Mouse (Mus musculus) embryonic facial prominence, embryonic 15.5 days (tissue): ENCODE results near the gene Hexa. TPM values are rescaled to one million over a fixed set of nuclear protein-coding genes. Genes with fewer than 3 reads are reported as not detected.

Experiments used
- ATAC-seq: fragments of 200-750 bp; cut with Nextera tagmentation; 2 replicates; pipeline ENCODE4 v1.8.0; 2017; ENCODE audit warnings: low read depth, moderate TSS enrichment; ENCODE audit not compliant: insufficient number of reproducible peaks, low FRiP score, low TSS enrichment
- H3K27ac ChIP-seq: fragments of 300-500 bp; sonication (generic); replicated peaks from 2 replicates; pipeline ENCODE4 v1.5.1; 2015; ENCODE audit warnings: mild to moderate bottlenecking, inconsistent platforms
- H3K27me3 ChIP-seq: fragments of 300-500 bp; sonication (generic); 2 replicates; pipeline ENCODE4 v1.6.1; 2015; ENCODE audit warnings: inconsistent platforms
- H3K36me3 ChIP-seq: fragments of 300-500 bp; sonication (generic); 2 replicates; pipeline ENCODE4 v1.6.1; 2015; ENCODE audit warnings: mild to moderate bottlenecking, inconsistent platforms
- H3K4me1 ChIP-seq: fragments of 300-500 bp; sonication (generic); 2 replicates; pipeline ENCODE4 v1.6.1; 2015; ENCODE audit warnings: inconsistent platforms
- H3K4me2 ChIP-seq: fragments of 300-500 bp; sonication (generic); replicated peaks from 2 replicates; pipeline ENCODE4 v1.6.1; 2015; ENCODE audit warnings: mild to moderate bottlenecking, inconsistent platforms
- H3K4me3 ChIP-seq: fragments of 300-500 bp; sonication (generic); replicated peaks from 2 replicates; pipeline ENCODE4 v1.5.1; 2015; ENCODE audit warnings: mild to moderate bottlenecking, inconsistent platforms
- H3K9ac ChIP-seq: fragments of 300-500 bp; sonication (generic); 2 replicates; pipeline ENCODE4 v1.6.1; 2015; ENCODE audit warnings: inconsistent platforms
- H3K9me3 ChIP-seq: fragments of 300-500 bp; sonication (generic); replicated peaks from 2 replicates; pipeline ENCODE4 v1.6.1; 2016; ENCODE audit warnings: inconsistent platforms
- WGBS: fragments of 180-500 bp; shearing (Covaris S2); methylation state at CpG from one replicate; pipeline ENCODE4 v1.1.7; 2015; 5-methylcytosine and 5-hydroxymethylcytosine counted together
- polyA plus RNA-seq: library from polyadenylated mRNA; unstranded; fragments of >200 nt; fragmentation: Nextera tagmentation; extraction: Ambion mirVana; gene quantifications from 2 replicates; pipeline ENCODE4 v1.2.1, GENCODE M21; 2015

Hexa gene
- polyA plus RNA-seq, 1 experiment from 2014 or later: 91.5 TPM

- H3K27ac ChIP-seq: no peak overlapping the region
- no peak overlapping the region for H3K4me2 ChIP-seq
- ATAC-seq: no peak
- H3K9ac ChIP-seq: no peak overlapping the region
- no peaks in the 10 kb centered on the region for H3K9me3 ChIP-seq
- H3K4me3 ChIP-seq: no peak overlapping the region
- 0 out of 2 replicates have a peak, but pooled peaks cover 2% of the 10 kb centered on the region for H3K27me3 ChIP-seq
- WGBS: 72% methylated on average over 2 of the region's 2 CpGs
- H3K4me1 ChIP-seq: no peaks in the 10 kb centered on the region
- no peaks in the 10 kb centered on the region for H3K36me3 ChIP-seq
These were observed 5.9 kb upstream of the Hexa start for GRCm38 (mm10) chr9:59533422-59533821.

- no peak overlapping the region for H3K27ac ChIP-seq
- ATAC-seq: no peak
These were observed 5.5 kb upstream of the Hexa start for GRCm38 (mm10) chr9:59533889-59534288.

GRCm38 (mm10) chr9:59537651-59538050, 1.7 kb upstream of the Hexa start:
- no peak for ATAC-seq
- H3K27me3 ChIP-seq: 0 out of 2 replicates have a peak, but pooled peaks cover 2% of the 10 kb centered on the region
- 76% methylated on average over 3 of the region's 3 CpGs for WGBS
- H3K9ac ChIP-seq: no peak overlapping the region
- peaks cover 10% of the 10 kb centered on the region; the same call in 1 of the 2 replicates for H3K4me1 ChIP-seq
- H3K27ac ChIP-seq: no peak overlapping the region
- no peak overlapping the region for H3K4me2 ChIP-seq
- H3K36me3 ChIP-seq: no peaks in the 10 kb centered on the region
- no peaks in the 10 kb centered on the region for H3K9me3 ChIP-seq
- H3K4me3 ChIP-seq: no peak overlapping the region

More at GRCm38 (mm10) chr9:59533889-59534288, 5.5 kb upstream of the Hexa start:
- Histone ChIP-seq H3K4me3 (no peak overlapping the region), H3K27me3 (0 out of 2 replicates have a peak, but pooled peaks cover 2% of the 10 kb centered on the region), H3K36me3 (no peaks in the 10 kb centered on the region), H3K4me1 (no peaks in the 10 kb centered on the region; the same call in 1 of the 2 replicates), H3K9ac (no peak overlapping the region), H3K4me2 (no peak overlapping the region), H3K9me3 (no peaks in the 10 kb centered on the region)
- 69% methylated on average over 4 of the region's 4 CpGs for WGBS

GRCm38 (mm10) chr9:59541617-59542016, 2.3 kb downstream of the Hexa start:
- 91% methylated on average over 6 of the region's 6 CpGs for WGBS
- H3K4me1 ChIP-seq: peaks cover 10% of the 10 kb centered on the region; the same call in 1 of the 2 replicates
- 0 out of 2 replicates have a peak, but pooled peaks cover 2% of the 10 kb centered on the region for H3K27me3 ChIP-seq
- no peaks in the 10 kb centered on the region for H3K9me3 ChIP-seq
- H3K4me2 ChIP-seq: no peak overlapping the region
- no peak overlapping the region for H3K9ac ChIP-seq
- H3K36me3 ChIP-seq: no peaks in the 10 kb centered on the region
- no peak overlapping the region for H3K27ac ChIP-seq
- ATAC-seq: no peak
- no peak overlapping the region for H3K4me3 ChIP-seq

- Histone ChIP-seq H3K4me3 (no peak overlapping the region), H3K9ac (no peak overlapping the region), H3K27ac (no peak overlapping the region), H3K4me1 (peaks cover 10% of the 10 kb centered on the region; the same call in 1 of the 2 replicates), H3K27me3 (0 out of 2 replicates have a peak, but pooled peaks cover 2% of the 10 kb centered on the region), H3K9me3 (no peaks in the 10 kb centered on the region), H3K36me3 (no peaks in the 10 kb centered on the region), H3K4me2 (no peak overlapping the region)
- no peak for ATAC-seq
These were observed 3.5 kb downstream of the Hexa start for GRCm38 (mm10) chr9:59542766-59543324.

- Histone ChIP-seq H3K4me1 (peaks cover 6% of the 10 kb centered on the region; the same call in 1 of the 2 replicates), H3K36me3 (0 out of 2 replicates have a peak, but pooled peaks cover 2% of the 10 kb centered on the region), H3K27me3 (no peaks in the 10 kb centered on the region), H3K9ac (no peak overlapping the region), H3K9me3 (no peaks in the 10 kb centered on the region), H3K4me2 (no peak overlapping the region), H3K27ac (no peak overlapping the region), H3K4me3 (no peak overlapping the region)
- no peak for ATAC-seq
- 76% methylated on average over 5 of the region's 5 CpGs for WGBS
These were observed 5.4 kb downstream of the Hexa start for GRCm38 (mm10) chr9:59544739-59545138.

- WGBS: 87% methylated on average over 1 of the region's 1 CpGs
These were observed 8.5 kb downstream of the Hexa start for GRCm38 (mm10) chr9:59547869-59548268.

GRCm38 (mm10) chr9:59548961-59549487, 9.7 kb downstream of the Hexa start:
- Histone ChIP-seq H3K4me1 (no peaks in the 10 kb centered on the region), H3K27me3 (no peaks in the 10 kb centered on the region), H3K4me2 (no peak overlapping the region), H3K9ac (no peak overlapping the region), H3K36me3 (0 out of 2 replicates have a peak, but pooled peaks cover 2% of the 10 kb centered on the region), H3K27ac (no peak overlapping the region), H3K4me3 (no peak overlapping the region), H3K9me3 (no peaks in the 10 kb centered on the region)
- no peak for ATAC-seq
- WGBS: 44% methylated on average over 2 of the region's 2 CpGs

More at GRCm38 (mm10) chr9:59547869-59548268, 8.5 kb downstream of the Hexa start:
- no peak for ATAC-seq
- 0 out of 2 replicates have a peak, but pooled peaks cover 2% of the 10 kb centered on the region for H3K36me3 ChIP-seq
- H3K27me3 ChIP-seq: no peaks in the 10 kb centered on the region
- no peak overlapping the region for H3K27ac ChIP-seq
- H3K4me1 ChIP-seq: no peaks in the 10 kb centered on the region
- H3K4me2 ChIP-seq: no peak overlapping the region
- H3K9me3 ChIP-seq: no peaks in the 10 kb centered on the region
- H3K4me3 ChIP-seq: no peak overlapping the region
- no peak overlapping the region for H3K9ac ChIP-seq

- H3K9me3 ChIP-seq: no peaks in the 10 kb centered on the region
- H3K4me2 ChIP-seq: no peak overlapping the region
- H3K27me3 ChIP-seq: no peaks in the 10 kb centered on the region
- no peaks in the 10 kb centered on the region for H3K4me1 ChIP-seq
- ATAC-seq: no peak
- no peak overlapping the region for H3K9ac ChIP-seq
- H3K36me3 ChIP-seq: 0 out of 2 replicates have a peak, but pooled peaks cover 6% of the 10 kb centered on the region
- no peak overlapping the region for H3K27ac ChIP-seq
- 89% methylated on average over 4 of the region's 4 CpGs for WGBS
- H3K4me3 ChIP-seq: no peak overlapping the region
These were observed 10.7 kb downstream of the Hexa start for GRCm38 (mm10) chr9:59550077-59550476.

- 68% methylated on average over 5 of the region's 5 CpGs for WGBS
- H3K36me3 ChIP-seq: peaks cover 12% of the 10 kb centered on the region; the same call in 1 of the 2 replicates
- H3K9me3 ChIP-seq: no peaks in the 10 kb centered on the region
- H3K4me2 ChIP-seq: no peak overlapping the region
- H3K27ac ChIP-seq: no peak overlapping the region
- H3K4me3 ChIP-seq: no peak overlapping the region
- no peak for ATAC-seq
- no peaks in the 10 kb centered on the region for H3K4me1 ChIP-seq
- no peaks in the 10 kb centered on the region for H3K27me3 ChIP-seq
- no peak overlapping the region for H3K9ac ChIP-seq
These were observed 11.7 kb downstream of the Hexa start for GRCm38 (mm10) chr9:59551017-59551416.

GRCm38 (mm10) chr9:59551620-59552031, 12.3 kb downstream of the Hexa start:
- Histone ChIP-seq H3K9me3 (no peaks in the 10 kb centered on the region), H3K9ac (no peak overlapping the region), H3K4me1 (no peaks in the 10 kb centered on the region), H3K36me3 (peaks cover 15% of the 10 kb centered on the region; the same call in 1 of the 2 replicates), H3K4me3 (no peak overlapping the region), H3K4me2 (no peak overlapping the region), H3K27ac (no peak overlapping the region), H3K27me3 (no peaks in the 10 kb centered on the region)
- 77% methylated on average over 3 of the region's 3 CpGs for WGBS
- ATAC-seq: no peak
